Mouse (Mus musculus): Measurements from ENCODE around the gene Gm4565.
"Not testable (repeated sequence)": the region's sequence is repeated elsewhere in the genome, so short reads cannot be mapped to it uniquely, and the experiment has no call there.

The Gm4565 gene

GRCm38 (mm10) chr7:22588027-22588426 lies at the start of gene Gm4565:
TSS of gene Gm4565 (minus strand) at chr7:22588127.
- not testable (repeated sequence) for DNase-seq (ENCODE audit: low spot score in 2 of 2)

GRCm38 (mm10) chr7:22565243-22565642 lies 22.7 kb downstream of the Gm4565 start, which contains the start of gene Gm4201:
TSS of gene Gm4201 (minus strand) at chr7:22565343.
- DNase-seq (ENCODE audit: low spot score in 2 of 2): not testable (repeated sequence)

- DNase-seq (ENCODE audit: low spot score in 2 of 2): not testable (repeated sequence)
Observed at GRCm38 (mm10) chr7:22534787-22535186, 53.1 kb downstream of the Gm4565 start, which contains the start of gene Gm8677. TSS of gene Gm8677 (minus strand) at chr7:22534887.

Measured in cerebellum, postnatal 4 days (tissue).